Mouse (Mus musculus) erythroblast, adult 5-6 weeks (primary cell): Measurements from ENCODE around the gene Ric3. TPM values are rescaled to one million over a fixed set of nuclear protein-coding genes. Genes with fewer than 3 reads are reported as not detected.

Experiments used
- ATAC-seq: replicated peaks from 2 replicates; pipeline ENCODE4 v1.8.0; 2016; ENCODE audit warnings: moderate number of reproducible peaks, mild to moderate bottlenecking, moderate TSS enrichment, inconsistent platforms; ENCODE audit not compliant: poor library complexity, low FRiP score, severe bottlenecking
- total RNA-seq, 2 experiments: library from RNA; stranded (forward) in 1 of 2; stranded (reverse) in 1 of 2; fragments of 150-400 nt in 1 of 2; fragments of 200-764, 138-1000 nt in 1 of 2; gene quantifications; 2 replicates each; pipeline versions ENCODE4 v1.2.3 to v1.2.4; 2015 to 2017; ENCODE audit warnings: low replicate concordance in 2 of 2

The Ric3 gene
- total RNA-seq, 2 experiments from 2014 or later: 0.26 TPM; not detected in 1

- no peak for ATAC-seq
Observed at GRCm38 (mm10) chr7:109069641-109070040, 13.5 kb downstream of the Ric3 start.

- no peak for ATAC-seq
Observed at GRCm38 (mm10) chr7:109059536-109059935, 23.6 kb downstream of the Ric3 start.

GRCm38 (mm10) chr7:109050831-109051230 is 32.3 kb downstream of the Ric3 start:
- ATAC-seq: no peak

GRCm38 (mm10) chr7:109045876-109046275 is 37.3 kb downstream of the Ric3 start:
- ATAC-seq: no peak

- ATAC-seq: no peak
Observed at GRCm38 (mm10) chr7:109039445-109039844, 43.7 kb downstream of the Ric3 start.

GRCm38 (mm10) chr7:109038987-109039386 is 44.1 kb downstream of the Ric3 start:
- ATAC-seq: no peak

GRCm38 (mm10) chr7:109038121-109038735 is 44.9 kb downstream of the Ric3 start:
- no peak for ATAC-seq

GRCm38 (mm10) chr7:109032054-109032453 is 51.1 kb downstream of the Ric3 start:
- ATAC-seq: no peak

- ATAC-seq: no peak
Observed at GRCm38 (mm10) chr7:109031331-109031730, 51.8 kb downstream of the Ric3 start.

- no peak for ATAC-seq
Observed at GRCm38 (mm10) chr7:109029961-109030465, 53.1 kb downstream of the Ric3 start.

GRCm38 (mm10) chr7:109028204-109028603 is 54.9 kb downstream of the Ric3 start:
- 0 out of 2 replicates have a peak, but pooled peaks have one; percentile 53 for ATAC-seq

GRCm38 (mm10) chr7:109027721-109028120 is 55.4 kb downstream of the Ric3 start:
- no peak for ATAC-seq

GRCm38 (mm10) chr7:109026976-109027375 is 56.2 kb downstream of the Ric3 start:
- ATAC-seq: no peak

- ATAC-seq: no peak
Observed at GRCm38 (mm10) chr7:109025743-109026142, 57.4 kb downstream of the Ric3 start.

- ATAC-seq: peak; percentile 65; the same call in 1 of the 2 replicates
Observed at GRCm38 (mm10) chr7:109021428-109021827, 61.7 kb downstream of the Ric3 start.

- no peak for ATAC-seq
Observed at GRCm38 (mm10) chr7:109019243-109019642, 63.9 kb downstream of the Ric3 start.

GRCm38 (mm10) chr7:109016378-109016923 is 66.7 kb downstream of the Ric3 start:
- ATAC-seq: no peak

- no peak for ATAC-seq
Observed at GRCm38 (mm10) chr7:109014851-109015250, 68.3 kb downstream of the Ric3 start.

GRCm38 (mm10) chr7:109012998-109013625 is 70.0 kb downstream of the Ric3 start:
- no peak for ATAC-seq

GRCm38 (mm10) chr7:109012575-109012974 is 70.6 kb downstream of the Ric3 start:
- no peak for ATAC-seq

GRCm38 (mm10) chr7:109011596-109012180 is 71.4 kb downstream of the Ric3 start:
- ATAC-seq: no peak
